Mouse (Mus musculus): ENCODE results near the gene Prkg1.

DNA sequence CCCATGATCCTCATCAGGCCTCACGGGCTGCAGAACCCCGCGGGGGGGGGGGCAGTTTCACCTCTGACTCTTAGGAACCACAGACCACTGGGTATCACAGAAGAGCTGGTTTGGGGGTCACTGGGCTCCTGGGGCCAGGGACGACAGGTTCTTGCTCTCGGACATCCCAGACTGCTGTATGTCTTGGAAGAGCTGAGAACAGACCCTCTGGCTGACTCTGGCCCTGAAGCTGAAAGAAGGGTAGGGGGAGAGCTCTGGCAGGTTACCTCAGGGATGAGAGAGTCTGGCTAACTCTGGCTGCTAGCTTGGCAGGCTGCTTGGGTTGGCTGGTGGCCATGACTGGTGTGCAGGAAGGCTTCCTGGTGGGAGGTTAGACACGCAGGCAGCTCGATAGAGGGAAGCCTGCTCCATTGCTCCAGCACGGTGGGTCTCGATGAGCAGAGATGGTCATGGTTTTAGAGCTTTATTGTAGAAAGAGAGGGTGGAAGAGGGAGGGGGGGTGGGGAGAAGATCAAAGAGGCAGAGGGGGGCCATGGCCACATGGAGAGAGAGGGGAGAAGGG, 30.7 kb upstream of the Prkg1 start:
- TF ChIP-seq CTCF (IDR thresholded peaks at IDR 0.05) (no peak), POLR2A (IDR thresholded peaks at IDR 0.05; ENCODE audit: insufficient read depth, low read depth, low read length) (no peak), EP300 (IDR thresholded peaks at IDR 0.05; ENCODE audit: insufficient read depth, low read depth, low read length) (no peak)
